Mouse (Mus musculus): ENCODE results near the gene Bcl11a. TPM values are rescaled to one million over a fixed set of nuclear protein-coding genes. Genes with fewer than 3 reads are reported as not detected.

Gene Bcl11a
- polyA plus RNA-seq, 1 experiment from 2014 or later, result 145 TPM

DNA sequence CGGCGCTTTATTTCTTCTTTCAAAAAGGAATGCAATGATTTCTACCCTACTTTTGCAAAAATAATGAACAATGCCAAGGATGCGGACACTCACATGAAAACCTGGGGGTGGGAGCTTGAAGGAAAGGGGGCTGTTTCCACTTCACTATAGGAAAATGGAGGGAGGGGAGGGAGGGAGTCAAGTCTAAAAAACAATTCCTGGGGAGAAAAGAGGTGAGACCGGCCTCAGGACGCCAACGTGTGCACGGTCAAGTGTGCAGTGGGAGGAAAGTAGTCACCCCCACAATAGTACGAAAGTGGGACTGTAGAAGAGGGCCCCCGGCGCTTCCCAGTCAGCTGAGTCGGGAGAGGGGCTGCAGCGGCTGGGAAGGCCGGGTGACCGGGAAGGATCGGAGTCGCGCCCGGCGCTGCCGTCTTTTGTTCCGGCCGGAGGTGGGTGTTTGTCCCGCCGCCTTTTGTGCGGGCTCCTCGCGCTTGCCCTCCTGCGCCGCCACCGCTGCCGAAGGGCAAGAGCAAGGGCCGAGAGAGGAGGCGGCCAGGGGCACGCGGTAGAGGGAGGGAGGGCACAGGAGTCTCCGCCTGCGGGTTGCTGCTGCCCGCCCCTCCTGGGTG, 955 bp downstream of the Bcl11a start:
- H3K27me3 ChIP-seq (ENCODE audit: control insufficient read depth, insufficient read depth, low read length), result no peaks in the 10 kb centered on the region
- WGBS, result under 1% methylated on average over 36 of the region's 38 CpGs
- H3K27ac ChIP-seq (ENCODE audit: low read depth, low read length), result peak overlapping the region; percentile 99
- peak overlapping the region; percentile 88 for H3K4me3 ChIP-seq (ENCODE audit: low read depth, low read length)
- 0 out of 2 replicates have a peak, but pooled peaks cover 4% of the 10 kb centered on the region for H3K4me1 ChIP-seq (ENCODE audit: control insufficient read depth, insufficient read depth, low read length)
- no peaks in the 10 kb centered on the region for H3K9me3 ChIP-seq (ENCODE audit: control insufficient read depth, low read length)
- H3K9ac ChIP-seq (replicated peaks; ENCODE audit: low read depth, low read length), result peak overlapping the region; percentile 98
- no peak for ATAC-seq (ENCODE audit: low read depth)
- peak overlapping the region; percentile 80 for H3K4me2 ChIP-seq (ENCODE audit: low read depth, low read length)
- H3K36me3 ChIP-seq (ENCODE audit: control insufficient read depth, insufficient read depth, low read length), result no peaks in the 10 kb centered on the region

DNA sequence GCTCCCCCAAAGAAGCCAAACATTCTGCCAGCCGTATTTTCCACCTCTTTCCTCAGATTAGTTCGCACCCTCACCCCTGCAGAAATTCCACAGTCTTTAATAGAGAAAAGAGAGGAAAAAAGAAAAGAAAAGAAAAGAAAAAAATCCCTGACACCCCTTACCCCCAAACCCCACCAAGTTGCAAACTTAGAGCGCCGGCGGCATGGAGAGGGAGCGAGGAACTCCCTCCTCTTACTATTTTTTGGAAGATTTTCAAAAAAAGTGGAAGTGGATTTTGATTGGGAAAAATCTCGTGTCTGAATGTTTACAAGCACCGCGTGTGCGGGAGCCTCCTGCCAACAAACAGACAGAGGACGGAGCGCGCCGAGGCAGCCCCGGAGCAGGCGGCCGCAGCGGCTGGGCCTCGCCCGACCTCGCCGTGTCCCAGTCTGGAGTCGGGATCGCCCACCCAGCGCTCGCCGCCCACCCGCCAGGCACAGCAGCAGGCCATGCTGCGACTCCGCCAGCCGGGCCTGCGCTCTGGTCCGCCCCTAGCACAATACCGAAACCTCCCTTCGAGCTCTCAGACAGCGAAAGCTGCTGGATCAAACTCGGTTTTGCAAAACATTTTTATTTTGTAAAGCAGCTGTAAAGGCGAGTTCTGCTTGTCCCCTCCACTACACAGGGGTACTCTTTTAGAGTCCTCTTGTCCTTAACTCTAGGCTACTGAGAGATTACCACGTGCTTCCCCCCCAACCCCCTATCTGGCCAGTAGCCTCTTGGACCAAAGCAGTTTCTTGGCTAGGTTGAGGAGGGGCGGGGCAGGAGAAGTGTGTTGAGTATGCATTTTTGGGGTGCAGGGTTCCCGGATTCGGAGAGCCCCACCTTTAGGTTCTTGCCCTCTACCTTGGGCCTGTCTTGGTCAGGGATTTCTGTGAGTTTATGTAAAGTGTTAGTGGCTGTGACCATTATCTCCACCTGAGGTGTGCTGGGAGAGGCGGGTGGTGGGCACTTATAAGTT, 1.8 kb downstream of the Bcl11a start:
- WGBS, result under 1% methylated on average over 42 of the region's 43 CpGs
- H3K4me1 ChIP-seq (ENCODE audit: control insufficient read depth, insufficient read depth, low read length), result peaks cover 3% of the 10 kb centered on the region; the same call in 1 of the 2 replicates
- H3K4me2 ChIP-seq (ENCODE audit: low read depth, low read length), result peak overlapping the region; percentile 80
- H3K4me3 ChIP-seq (ENCODE audit: low read depth, low read length), result peak overlapping the region; percentile 88
- no peaks in the 10 kb centered on the region for H3K36me3 ChIP-seq (ENCODE audit: control insufficient read depth, insufficient read depth, low read length)
- no peaks in the 10 kb centered on the region for H3K9me3 ChIP-seq (ENCODE audit: control insufficient read depth, low read length)
- peak overlapping the region; percentile 98 for H3K9ac ChIP-seq (replicated peaks; ENCODE audit: low read depth, low read length)
- ATAC-seq (ENCODE audit: low read depth), result no peak
- peak overlapping the region; percentile 99 for H3K27ac ChIP-seq (ENCODE audit: low read depth, low read length)
- no peaks in the 10 kb centered on the region for H3K27me3 ChIP-seq (ENCODE audit: control insufficient read depth, insufficient read depth, low read length)

GRCm38 (mm10) chr11:24080541-24080940, 2.7 kb downstream of the Bcl11a start:
- H3K27me3 ChIP-seq (ENCODE audit: control insufficient read depth, insufficient read depth, low read length), result no peaks in the 10 kb centered on the region

GRCm38 (mm10) chr11:24081016-24081686, 3.3 kb downstream of the Bcl11a start:
- Histone ChIP-seq H3K27ac (ENCODE audit: low read depth, low read length) (peak overlapping the region; percentile 99), H3K36me3 (ENCODE audit: control insufficient read depth, insufficient read depth, low read length) (peaks cover 8% of the 10 kb centered on the region; the same call in 1 of the 2 replicates), H3K9me3 (ENCODE audit: control insufficient read depth, low read length) (no peaks in the 10 kb centered on the region), H3K4me2 (ENCODE audit: low read depth, low read length) (peak overlapping the region; percentile 80), H3K4me3 (ENCODE audit: low read depth, low read length) (peak overlapping the region; percentile 88), H3K27me3 (ENCODE audit: control insufficient read depth, insufficient read depth, low read length) (no peaks in the 10 kb centered on the region), H3K4me1 (ENCODE audit: control insufficient read depth, insufficient read depth, low read length) (peaks cover 13% of the 10 kb centered on the region), H3K9ac (replicated peaks; ENCODE audit: low read depth, low read length) (peak overlapping the region; percentile 98)
- under 1% methylated on average over 33 of the region's 35 CpGs for WGBS
- peak; percentile 60 for ATAC-seq (ENCODE audit: low read depth)

More at GRCm38 (mm10) chr11:24080541-24080940, 2.7 kb downstream of the Bcl11a start:
- Histone ChIP-seq H3K4me1 (ENCODE audit: control insufficient read depth, insufficient read depth, low read length) (peaks cover 9% of the 10 kb centered on the region; the same call in 1 of the 2 replicates), H3K9ac (replicated peaks; ENCODE audit: low read depth, low read length) (peak overlapping the region; percentile 98), H3K4me3 (ENCODE audit: low read depth, low read length) (peak overlapping the region; percentile 88), H3K4me2 (ENCODE audit: low read depth, low read length) (peak overlapping the region; percentile 80), H3K27ac (ENCODE audit: low read depth, low read length) (peak overlapping the region; percentile 99), H3K36me3 (ENCODE audit: control insufficient read depth, insufficient read depth, low read length) (peaks cover 3% of the 10 kb centered on the region; the same call in 1 of the 2 replicates), H3K9me3 (ENCODE audit: control insufficient read depth, low read length) (no peaks in the 10 kb centered on the region)
- under 1% methylated on average over 19 of the region's 30 CpGs for WGBS
- ATAC-seq (ENCODE audit: low read depth), result peak; percentile 49

GRCm38 (mm10) chr11:24081687-24082384, 4.0 kb downstream of the Bcl11a start:
- Histone ChIP-seq H3K4me3 (ENCODE audit: low read depth, low read length) (peak overlapping the region; percentile 88), H3K27ac (ENCODE audit: low read depth, low read length) (peak overlapping the region; percentile 99), H3K4me2 (ENCODE audit: low read depth, low read length) (peak overlapping the region; percentile 80), H3K36me3 (ENCODE audit: control insufficient read depth, insufficient read depth, low read length) (peaks cover 8% of the 10 kb centered on the region; the same call in 1 of the 2 replicates), H3K9me3 (ENCODE audit: control insufficient read depth, low read length) (no peaks in the 10 kb centered on the region), H3K4me1 (ENCODE audit: control insufficient read depth, insufficient read depth, low read length) (peaks cover 20% of the 10 kb centered on the region), H3K9ac (replicated peaks; ENCODE audit: low read depth, low read length) (peak overlapping the region; percentile 98), H3K27me3 (ENCODE audit: control insufficient read depth, insufficient read depth, low read length) (no peaks in the 10 kb centered on the region)
- WGBS, result under 1% methylated on average over 43 of the region's 43 CpGs
- peak; percentile 15; the same call in 1 of the 2 replicates for ATAC-seq (ENCODE audit: low read depth)

- peaks cover 10% of the 10 kb centered on the region for H3K36me3 ChIP-seq (ENCODE audit: control insufficient read depth, insufficient read depth, low read length)
- no peaks in the 10 kb centered on the region for H3K27me3 ChIP-seq (ENCODE audit: control insufficient read depth, insufficient read depth, low read length)
- 7% methylated on average over 11 of the region's 11 CpGs for WGBS
- peak overlapping the region; percentile 88 for H3K4me3 ChIP-seq (ENCODE audit: low read depth, low read length)
- H3K9me3 ChIP-seq (ENCODE audit: control insufficient read depth, low read length), result no peaks in the 10 kb centered on the region
- peaks cover 26% of the 10 kb centered on the region for H3K4me1 ChIP-seq (ENCODE audit: control insufficient read depth, insufficient read depth, low read length)
- no peak for ATAC-seq (ENCODE audit: low read depth)
- H3K9ac ChIP-seq (replicated peaks; ENCODE audit: low read depth, low read length), result peak overlapping the region; percentile 98
- H3K27ac ChIP-seq (ENCODE audit: low read depth, low read length), result peak overlapping the region; percentile 99
- H3K4me2 ChIP-seq (ENCODE audit: low read depth, low read length), result peak overlapping the region; percentile 80
These were observed 4.7 kb downstream of the Bcl11a start for GRCm38 (mm10) chr11:24082385-24083075.

DNA sequence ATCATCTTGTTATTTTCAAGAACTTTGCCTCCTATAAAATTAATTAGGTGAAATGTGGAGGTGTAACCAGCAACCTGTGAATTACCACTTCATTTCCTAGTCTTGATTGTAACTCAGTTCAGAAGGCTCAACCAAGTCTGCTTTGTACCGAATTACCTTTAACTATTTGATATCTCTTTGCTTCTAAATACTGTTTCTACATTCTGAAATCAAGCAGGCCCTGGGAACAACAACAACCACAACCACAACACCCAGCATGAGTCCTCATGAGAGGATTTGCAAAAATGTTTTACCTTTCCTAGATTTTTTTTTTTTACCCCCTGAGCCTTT, 5.2 kb downstream of the Bcl11a start:
- Histone ChIP-seq H3K4me1 (ENCODE audit: control insufficient read depth, insufficient read depth, low read length) (peaks cover 31% of the 10 kb centered on the region), H3K36me3 (ENCODE audit: control insufficient read depth, insufficient read depth, low read length) (peaks cover 15% of the 10 kb centered on the region), H3K4me2 (ENCODE audit: low read depth, low read length) (peak overlapping the region; percentile 80), H3K4me3 (ENCODE audit: low read depth, low read length) (peak overlapping the region; percentile 88), H3K9ac (replicated peaks; ENCODE audit: low read depth, low read length) (peak overlapping the region; percentile 59), H3K27me3 (ENCODE audit: control insufficient read depth, insufficient read depth, low read length) (no peaks in the 10 kb centered on the region), H3K27ac (ENCODE audit: low read depth, low read length) (peak overlapping the region; percentile 86), H3K9me3 (ENCODE audit: control insufficient read depth, low read length) (no peaks in the 10 kb centered on the region)
- 24% methylated on average over 1 of the region's 1 CpGs for WGBS
- ATAC-seq (ENCODE audit: low read depth), result no peak

DNA sequence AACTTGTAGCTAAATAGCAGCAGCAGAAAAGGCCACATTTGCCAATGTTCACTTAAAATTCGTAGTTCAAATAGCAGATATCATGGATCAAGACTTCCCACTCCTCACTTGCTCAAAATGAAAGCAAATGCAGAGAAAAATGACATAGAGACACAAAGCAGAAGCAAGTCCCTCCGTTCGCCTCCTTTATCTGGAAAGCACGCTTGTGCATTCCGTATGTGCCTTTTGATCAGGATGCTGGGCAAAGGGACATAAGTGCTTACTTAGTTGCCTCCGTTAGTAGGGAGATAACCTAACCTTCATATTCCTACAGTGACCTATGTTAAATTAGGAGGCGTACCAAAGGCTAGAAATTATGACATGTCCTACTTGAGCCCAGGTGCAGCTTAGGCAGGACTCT, 5.6 kb downstream of the Bcl11a start:
- peak overlapping the region; percentile 59 for H3K9ac ChIP-seq (replicated peaks; ENCODE audit: low read depth, low read length)
- peaks cover 16% of the 10 kb centered on the region for H3K36me3 ChIP-seq (ENCODE audit: control insufficient read depth, insufficient read depth, low read length)
- H3K4me1 ChIP-seq (ENCODE audit: control insufficient read depth, insufficient read depth, low read length), result peaks cover 31% of the 10 kb centered on the region
- H3K9me3 ChIP-seq (ENCODE audit: control insufficient read depth, low read length), result no peaks in the 10 kb centered on the region
- H3K27me3 ChIP-seq (ENCODE audit: control insufficient read depth, insufficient read depth, low read length), result no peaks in the 10 kb centered on the region
- peak overlapping the region; percentile 86 for H3K27ac ChIP-seq (ENCODE audit: low read depth, low read length)
- WGBS, result 45% methylated on average over 7 of the region's 7 CpGs
- H3K4me2 ChIP-seq (ENCODE audit: low read depth, low read length), result peak overlapping the region; percentile 80
- no peak for ATAC-seq (ENCODE audit: low read depth)
- peak overlapping the region; percentile 88 for H3K4me3 ChIP-seq (ENCODE audit: low read depth, low read length)

Data from neural tube, embryonic 14.5 days (tissue).